Comparison of ENCODE assay signal across 8 mouse cellular contexts in genomic region chr11:61714346-61715117, GRCm38 (mm10). TPM values are rescaled to one million over a fixed set of nuclear protein-coding genes. Genes with fewer than 3 reads are reported as not detected.
DNase-seq lines count a peak whose midpoint lies in the region; ATAC-seq and TF ChIP-seq lines count a peak whose summit lies in the region.

No protein-coding gene starts in this region.

- no peak overlapping the region for H3K4me3 ChIP-seq in hindbrain, embryonic 14.5 days (replicated peaks; ENCODE audit: low read length)
- H3K4me3 ChIP-seq in lung, postnatal 0 days (ENCODE audit: low read depth, low read length), result no peak overlapping the region

- H3K4me2 ChIP-seq in hindbrain, embryonic 14.5 days (replicated peaks), result no peak overlapping the region
- no peak overlapping the region for H3K4me2 ChIP-seq in lung, postnatal 0 days (replicated peaks; ENCODE audit: low read depth, low read length)

- TF ChIP-seq CTCF in lung, postnatal 0 days (IDR thresholded peaks at IDR 0.05), result peak; percentile 98

- 46% methylated on average over 11 of the region's 11 CpGs for WGBS in hindbrain, embryonic 14.5 days
- WGBS in lung, postnatal 0 days, result 44% methylated on average over 11 of the region's 11 CpGs

- no peaks in the 10 kb centered on the region for H3K4me1 ChIP-seq in hindbrain, embryonic 14.5 days (replicated peaks; ENCODE audit: control insufficient read depth, insufficient read depth, low read length)
- H3K4me1 ChIP-seq in lung, postnatal 0 days (ENCODE audit: insufficient read depth, low read depth, low read length), result no peaks in the 10 kb centered on the region

- DNase-seq in R1 (ENCODE audit: low read depth, low spot score), result peak; percentile 83
- peak; percentile 89 to 94 for DNase-seq in cerebellum, postnatal 10 days
- DNase-seq in frontal cortex, postnatal 14 days (ENCODE audit: low spot score in 2 of 2), result peak; percentile 44 to 66
- peak; percentile 96 for DNase-seq in hindbrain, embryonic 14.5 days (ENCODE audit: low spot score)
- peak; percentile 75 to 90 for DNase-seq in layer of hippocampus, postnatal 14 days (ENCODE audit: low spot score in 2 of 2)
- peak; percentile 86 for DNase-seq in lung, postnatal 0 days (ENCODE audit: low spot score)
- DNase-seq in right cerebral cortex, adult 18-20 months, result peak; percentile 75
- DNase-seq in urinary bladder, postnatal 14 days (ENCODE audit: low spot score), result peak; percentile 74

- no peak overlapping the region; the same call in 1 of the 2 replicates for H3K9ac ChIP-seq in hindbrain, embryonic 14.5 days
- no peak overlapping the region for H3K9ac ChIP-seq in lung, postnatal 0 days (replicated peaks; ENCODE audit: low read depth)

- no peaks in the 10 kb centered on the region for H3K27me3 ChIP-seq in hindbrain, embryonic 14.5 days (ENCODE audit: control insufficient read depth, insufficient read depth, low read length)
- H3K27me3 ChIP-seq in lung, postnatal 0 days (replicated peaks; ENCODE audit: insufficient read depth, low read length), result no peaks in the 10 kb centered on the region

- ATAC-seq in hindbrain, embryonic 14.5 days (ENCODE audit: low FRiP score), result peak; percentile 87
- peak; percentile 83 for ATAC-seq in lung, postnatal 0 days

- TF ChIP-seq EP300 in lung, postnatal 0 days (IDR thresholded peaks at IDR 0.05), result no peak

- H3K36me3 ChIP-seq in hindbrain, embryonic 14.5 days (replicated peaks; ENCODE audit: control insufficient read depth, insufficient read depth), result no peaks in the 10 kb centered on the region
- H3K36me3 ChIP-seq in lung, postnatal 0 days (ENCODE audit: insufficient read depth, low read length), result no peaks in the 10 kb centered on the region

- H3K27ac ChIP-seq in hindbrain, embryonic 14.5 days, result no peak overlapping the region
- H3K27ac ChIP-seq in lung, postnatal 0 days (ENCODE audit: low read length), result no peak overlapping the region

- no peaks in the 10 kb centered on the region for H3K9me3 ChIP-seq in hindbrain, embryonic 14.5 days (ENCODE audit: control insufficient read depth, low read length)
- no peaks in the 10 kb centered on the region for H3K9me3 ChIP-seq in lung, postnatal 0 days (ENCODE audit: low read length)

RNA-seq across cellular contexts. Expression of gene Slc5a10, which starts 6.1 kb away (rescaled TPM):
- not detected in 2 replicates for polyA plus RNA-seq in hindbrain, embryonic 14.5 days (2014; fragmentation: Nextera tagmentation; extraction: Ambion mirVana)
- total RNA-seq in layer of hippocampus, postnatal 14 days (2021), result under 1 TPM; 0.48 to 0.64 TPM
- polyA plus RNA-seq in lung, postnatal 0 days (2015; fragmentation: Nextera tagmentation; extraction: Ambion mirVana), result 0.06 TPM in 1 of 2 replicates, not detected in the other

RNA-seq across cellular contexts. Expression of gene Fam83g, which starts 30.6 kb away (rescaled TPM):
- 0.20 TPM in 2 replicates for polyA plus RNA-seq in hindbrain, embryonic 14.5 days (2014; fragmentation: Nextera tagmentation; extraction: Ambion mirVana)
- total RNA-seq in layer of hippocampus, postnatal 14 days (2021), result under 1 TPM in 1 of 2 experiments, not detected in 1; 0.07 TPM
- 1.7 and 1.9 TPM in 2 replicates for polyA plus RNA-seq in lung, postnatal 0 days (2015; fragmentation: Nextera tagmentation; extraction: Ambion mirVana)

RNA-seq across cellular contexts. Expression of gene Prpsap2, which starts 47.4 kb away (rescaled TPM):
- 44.7 and 47.0 TPM in 2 replicates for polyA plus RNA-seq in hindbrain, embryonic 14.5 days (2014; fragmentation: Nextera tagmentation; extraction: Ambion mirVana)
- total RNA-seq in layer of hippocampus, postnatal 14 days (2021), result 10 to 100 TPM; 40.8 to 45.7 TPM
- 16.0 and 16.4 TPM in 2 replicates for polyA plus RNA-seq in lung, postnatal 0 days (2015; fragmentation: Nextera tagmentation; extraction: Ambion mirVana)
